Mouse (Mus musculus) testis, postnatal 10 days (tissue): ENCODE results near the gene Tubb4a.
"Not testable (repeated sequence)": the region's sequence is repeated elsewhere in the genome, so short reads cannot be mapped to it uniquely, and the experiment has no call there.

ENCODE experiments used
- DNase-seq: peaks from one replicate; pipeline ENCODE4 v3.0.0; 2021; ENCODE audit warnings: low spot score

The Tubb4a gene

DNA sequence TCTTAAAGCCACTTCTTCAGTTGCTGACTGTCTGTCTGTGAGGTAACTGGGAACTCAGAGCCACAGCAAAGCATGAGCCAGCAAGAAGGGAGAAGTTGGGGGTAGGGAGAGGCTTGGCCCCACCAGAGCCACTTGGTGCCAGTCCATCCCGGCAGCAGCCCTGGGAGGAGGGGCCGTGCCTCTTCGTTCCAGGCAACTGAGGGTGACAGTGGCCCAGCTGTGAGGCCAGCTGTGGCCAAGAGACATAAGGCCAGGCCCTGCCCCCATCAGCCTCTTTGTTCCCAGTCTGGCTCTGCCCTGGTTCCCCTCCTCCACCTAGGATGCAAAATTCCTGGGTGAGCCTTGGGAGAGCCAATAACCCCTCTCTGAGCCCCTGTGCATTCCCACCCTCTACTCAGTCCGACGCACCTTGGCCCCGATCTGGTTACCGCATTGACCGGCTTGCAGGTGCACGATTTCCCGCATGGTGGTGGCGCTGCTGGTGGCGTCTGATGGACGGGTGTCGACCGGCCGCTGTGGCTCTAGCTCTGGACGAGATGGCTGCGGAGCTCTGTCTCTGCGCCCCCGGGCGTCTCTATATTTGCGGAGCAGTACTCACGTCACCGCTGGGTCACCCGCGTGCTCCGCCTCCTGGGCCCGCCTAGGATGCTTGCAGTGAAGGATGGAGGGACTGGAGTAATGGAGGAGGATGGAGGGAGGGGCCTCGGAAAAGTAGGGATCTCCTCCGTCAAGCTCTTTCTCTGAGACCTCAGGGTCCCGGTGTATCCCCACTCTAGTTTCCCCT lies at the start of gene Tubb4a:
TSS of gene Tubb4a (minus strand) at position 734 of the 784 bp plus-strand sequence.
- DNase-seq: peak; percentile 46

DNA sequence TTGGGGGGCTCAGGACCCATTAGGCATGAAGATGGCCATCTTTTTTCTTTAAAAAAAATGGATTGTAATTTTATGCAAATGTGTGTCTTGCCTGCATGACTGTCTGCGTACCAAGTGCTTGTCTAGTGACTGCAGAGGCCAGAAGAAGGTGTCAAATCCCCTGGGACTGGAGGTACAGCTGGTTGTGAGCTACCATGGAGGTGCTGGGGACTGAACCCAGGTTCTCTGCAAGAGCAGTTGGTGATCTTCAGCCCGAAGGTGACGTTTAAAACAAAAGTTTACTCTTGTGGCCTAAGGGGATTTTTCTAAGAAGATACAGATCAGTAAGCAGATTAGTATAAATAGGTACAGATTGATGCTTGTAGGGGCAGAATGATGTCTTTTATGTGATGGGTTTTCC lies 48.1 kb upstream of the Tubb4a start:
- no peak for DNase-seq

- no peak for DNase-seq
Measured at GRCm38 (mm10) chr17:57134693-57135092, 47.1 kb upstream of the Tubb4a start.

DNA sequence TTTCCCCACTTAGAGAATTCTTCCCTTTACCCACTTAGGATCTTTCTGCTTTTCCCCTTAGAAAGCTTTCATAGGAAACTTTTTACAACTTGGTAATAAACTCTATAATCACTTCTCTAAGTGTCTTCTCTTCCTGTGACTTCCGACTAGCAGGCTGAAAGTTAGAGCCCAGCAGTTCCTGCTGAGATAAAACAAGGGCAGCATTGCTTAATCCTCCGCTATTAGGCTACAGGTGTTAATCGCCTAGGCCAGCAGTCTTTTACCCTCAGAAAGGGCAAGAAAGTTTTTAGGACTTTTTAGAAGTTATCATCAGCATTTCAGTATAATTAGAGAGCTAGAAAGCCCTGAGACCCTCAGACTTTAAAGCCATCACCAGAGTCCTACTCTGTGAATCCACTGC lies 46.4 kb upstream of the Tubb4a start:
- DNase-seq: not testable (repeated sequence)

DNA sequence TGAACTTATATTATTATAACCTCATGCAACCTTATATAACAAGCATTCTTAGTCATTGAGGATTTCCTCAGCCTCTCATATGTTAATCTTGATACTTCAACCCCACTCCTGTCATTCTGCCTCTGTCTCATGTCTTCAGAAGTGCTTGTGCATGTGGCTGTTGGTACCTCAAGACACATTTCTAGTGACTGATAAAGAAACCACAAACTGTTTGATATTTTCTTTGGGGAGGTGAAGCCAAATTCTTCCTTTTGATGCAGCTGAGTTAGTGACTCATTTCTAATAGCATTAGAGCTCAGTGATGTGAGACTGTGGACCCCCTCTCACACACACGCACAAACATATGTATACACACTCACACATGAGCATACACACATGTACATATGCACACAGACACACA lies 44.2 kb upstream of the Tubb4a start:
- no peak for DNase-seq

- DNase-seq: no peak
Measured at GRCm38 (mm10) chr17:57125853-57126622, 38.5 kb upstream of the Tubb4a start.

- DNase-seq: no peak
Measured at GRCm38 (mm10) chr17:57124792-57125191, 37.2 kb upstream of the Tubb4a start.

- DNase-seq: no peak
Measured at GRCm38 (mm10) chr17:57123192-57124118, 35.9 kb upstream of the Tubb4a start.

- DNase-seq: no peak
Measured at GRCm38 (mm10) chr17:57121856-57122255, 34.3 kb upstream of the Tubb4a start.

GRCm38 (mm10) chr17:57118524-57119349 lies 31.2 kb upstream of the Tubb4a start:
- DNase-seq: peak; percentile 56

DNA sequence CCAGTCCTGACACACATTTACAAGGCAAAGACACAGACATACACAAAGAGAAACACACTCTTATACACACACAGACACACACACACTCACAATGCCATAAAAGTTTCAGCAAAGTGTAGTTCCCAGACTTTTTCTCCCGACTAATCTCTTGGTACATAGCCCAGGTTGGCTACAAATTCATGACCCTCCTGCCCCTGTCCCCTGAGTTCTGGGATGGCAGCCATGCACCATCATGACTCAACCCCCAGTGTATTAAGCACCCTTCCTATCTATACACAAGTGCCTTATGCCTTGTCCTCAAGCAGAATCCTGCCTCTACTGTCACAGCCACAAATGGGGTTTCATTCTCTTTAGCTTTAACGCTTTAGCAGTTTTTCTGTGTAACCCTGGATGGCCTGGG lies 29.2 kb upstream of the Tubb4a start:
- no peak for DNase-seq

GRCm38 (mm10) chr17:57112768-57113474 lies 25.3 kb upstream of the Tubb4a start:
- no peak for DNase-seq

GRCm38 (mm10) chr17:57110005-57110404 lies 22.4 kb upstream of the Tubb4a start:
- DNase-seq: no peak

GRCm38 (mm10) chr17:57108666-57109171 lies 21.1 kb upstream of the Tubb4a start:
- DNase-seq: no peak

DNA sequence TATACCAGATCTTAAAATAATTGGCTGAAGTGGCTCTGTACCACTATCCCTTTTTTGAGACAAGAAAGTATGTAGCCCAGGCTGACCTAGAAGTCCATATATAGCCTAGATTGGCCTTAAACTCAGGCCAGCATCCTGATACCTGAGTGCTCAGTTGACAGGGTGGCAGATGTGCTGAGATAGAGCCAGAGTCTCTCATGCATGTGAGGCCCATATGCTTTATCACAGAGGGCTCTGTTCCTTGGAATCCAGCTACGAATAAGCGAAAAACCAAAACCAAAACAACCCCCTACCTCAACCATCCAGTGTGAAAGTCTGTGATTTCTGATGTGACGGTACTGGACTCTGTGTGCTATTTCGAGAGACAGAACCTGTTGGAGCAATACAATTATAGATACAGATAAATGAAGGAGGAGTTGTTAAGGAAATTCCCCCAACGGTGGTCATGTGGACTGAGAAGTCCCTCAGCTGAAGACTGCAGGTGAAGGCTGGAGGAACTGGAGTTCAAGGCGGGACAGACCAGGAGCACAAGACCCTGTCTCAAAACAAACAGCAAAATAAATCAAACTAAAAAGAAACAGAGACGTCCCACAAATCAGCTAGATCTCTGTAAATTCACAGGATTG lies 20.6 kb upstream of the Tubb4a start:
- DNase-seq: no peak

DNA sequence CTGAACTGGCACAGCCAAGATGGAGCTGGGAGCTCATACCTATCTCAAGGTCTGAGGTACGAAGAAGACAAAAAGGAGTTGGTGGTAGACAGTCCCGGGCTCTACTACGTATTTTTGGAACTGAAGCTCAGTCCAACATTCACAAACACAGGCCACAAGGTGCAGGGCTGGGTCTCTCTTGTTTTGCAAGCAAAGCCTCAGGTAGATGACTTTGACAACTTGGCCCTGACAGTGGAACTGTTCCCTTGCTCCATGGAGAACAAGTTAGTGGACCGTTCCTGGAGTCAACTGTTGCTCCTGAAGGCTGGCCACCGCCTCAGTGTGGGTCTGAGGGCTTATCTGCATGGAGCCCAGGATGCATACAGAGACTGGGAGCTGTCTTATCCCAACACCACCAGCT lies 19.5 kb upstream of the Tubb4a start:
- no peak for DNase-seq

DNA sequence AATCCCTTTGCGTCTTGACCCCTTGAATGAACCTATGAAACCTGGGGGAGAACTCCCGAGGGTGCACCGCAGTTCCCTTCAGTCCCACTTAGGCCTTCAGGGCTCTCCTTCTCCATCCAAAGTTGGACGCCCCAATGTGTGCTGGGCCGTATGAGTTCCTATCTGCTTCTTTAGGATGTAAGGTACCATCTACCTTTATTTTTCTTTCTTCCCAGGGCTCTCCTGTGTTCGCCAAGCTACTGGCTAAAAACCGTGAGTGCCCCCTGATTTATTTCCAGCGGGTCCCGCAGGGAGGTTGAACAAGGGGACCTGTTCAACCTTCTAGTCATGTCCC lies 18.4 kb upstream of the Tubb4a start:
- DNase-seq: no peak

GRCm38 (mm10) chr17:57105181-57106034 lies 17.8 kb upstream of the Tubb4a start, which contains the start of gene Tnfsf9:
Gene Tnfsf9 (plus strand): TSS chr17:57105325.
- peak; percentile 42 for DNase-seq

DNA sequence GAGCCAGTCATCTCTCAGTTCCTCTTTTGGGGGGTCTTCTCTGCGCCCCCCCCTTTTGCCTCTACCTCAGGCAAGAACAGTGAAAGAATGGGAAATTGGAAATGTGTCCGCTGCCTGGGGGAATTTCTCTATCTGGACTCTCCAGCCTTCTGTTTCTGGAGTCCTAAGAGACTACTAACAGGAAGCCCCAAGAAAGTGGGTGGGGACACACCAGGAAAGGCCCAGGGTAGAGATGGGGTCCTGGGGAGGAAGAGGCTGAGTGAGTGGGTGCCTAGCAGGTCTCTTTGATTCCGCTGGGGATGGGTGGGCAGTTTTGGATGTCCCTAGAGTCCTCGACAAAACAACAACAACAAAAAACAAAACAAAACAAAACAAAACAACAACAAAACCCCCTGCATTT lies 16.9 kb upstream of the Tubb4a start:
- no peak for DNase-seq
